Mouse (Mus musculus) retina, adult 2 months (tissue): ENCODE results near the gene Sv2b.

Source experiments
- DNase-seq: peaks from one replicate; pipeline ENCODE4 v3.0.0-alpha.2; 2012; ENCODE audit warnings: low read depth, low spot score

Sv2b gene

GRCm38 (mm10) chr7:75102536-75103332 lies 206.3 kb downstream of the Sv2b start:
- no peak for DNase-seq

GRCm38 (mm10) chr7:75085473-75085872 lies 223.6 kb downstream of the Sv2b start:
- DNase-seq, result no peak

GRCm38 (mm10) chr7:75080163-75080562 lies 228.9 kb downstream of the Sv2b start:
- no peak for DNase-seq

GRCm38 (mm10) chr7:75077560-75078208 lies 231.4 kb downstream of the Sv2b start:
- DNase-seq, result no peak
